Mouse (Mus musculus) midbrain, embryonic 11.5 days (tissue): ENCODE data around the gene Tlx2. TPM values are rescaled to one million over a fixed set of nuclear protein-coding genes. Genes with fewer than 3 reads are reported as not detected.

Experiments used
- ATAC-seq: fragments of 200-750 bp; cut with Nextera tagmentation; 2 replicates; pipeline ENCODE4 v1.8.0; 2017; ENCODE audit warnings: moderate TSS enrichment, moderate library complexity; ENCODE audit not compliant: low FRiP score
- DNase-seq: peaks from one replicate; pipeline ENCODE4 v3.0.0; 2015; ENCODE audit warnings: low spot score; ENCODE audit errors: missing footprints
- H3K27ac ChIP-seq: fragments of 300-500 bp; sonication (generic); 2 replicates; pipeline ENCODE4 v1.5.1; 2014; ENCODE audit warnings: low read depth, low read length
- H3K27me3 ChIP-seq: fragments of 300-500 bp; sonication (generic); 2 replicates; pipeline ENCODE4 v1.6.1; 2014; ENCODE audit warnings: mild to moderate bottlenecking, low read length, moderate library complexity, mixed read lengths; ENCODE audit not compliant: control insufficient read depth, insufficient read depth
- H3K36me3 ChIP-seq: fragments of 300-500 bp; sonication (generic); 2 replicates; pipeline ENCODE4 v1.6.1; 2014; ENCODE audit warnings: mild to moderate bottlenecking, low read length, moderate library complexity, mixed read lengths; ENCODE audit not compliant: control insufficient read depth, insufficient read depth
- H3K4me1 ChIP-seq: fragments of 300-500 bp; sonication (generic); 2 replicates; pipeline ENCODE4 v1.6.1; 2014; ENCODE audit warnings: low read length; ENCODE audit not compliant: control insufficient read depth, insufficient read depth
- H3K4me2 ChIP-seq: fragments of 300-500 bp; sonication (generic); 2 replicates; pipeline ENCODE4 v1.6.1; 2014; ENCODE audit warnings: mild to moderate bottlenecking, moderate library complexity
- H3K4me3 ChIP-seq: fragments of 300-500 bp; sonication (generic); 2 replicates; pipeline ENCODE4 v1.5.1; 2014; ENCODE audit warnings: low read depth, low read length
- H3K9ac ChIP-seq: fragments of 300-500 bp; sonication (generic); 2 replicates; pipeline ENCODE4 v1.6.1; 2014; ENCODE audit warnings: low read length
- H3K9me3 ChIP-seq: fragments of 300-500 bp; sonication (generic); 2 replicates; pipeline ENCODE4 v1.6.1; 2016; ENCODE audit warnings: low read length; ENCODE audit not compliant: control insufficient read depth
- WGBS: fragments of 180-500 bp; shearing (Covaris S2); extraction: QIAGEN DNeasy Blood & Tissue Kit; methylation state at CpG from one replicate; pipeline ENCODE4 v1.1.7; 2014; 5-methylcytosine and 5-hydroxymethylcytosine counted together
- polyA plus RNA-seq: library from polyadenylated mRNA; unstranded; fragments of >200 nt; fragmentation: Nextera tagmentation; extraction: Ambion mirVana; gene quantifications from 2 replicates; pipeline ENCODE4 v1.2.1, GENCODE M21; 2014

Gene Tlx2
- polyA plus RNA-seq, 1 experiment from 2014 or later: not detected

DNA sequence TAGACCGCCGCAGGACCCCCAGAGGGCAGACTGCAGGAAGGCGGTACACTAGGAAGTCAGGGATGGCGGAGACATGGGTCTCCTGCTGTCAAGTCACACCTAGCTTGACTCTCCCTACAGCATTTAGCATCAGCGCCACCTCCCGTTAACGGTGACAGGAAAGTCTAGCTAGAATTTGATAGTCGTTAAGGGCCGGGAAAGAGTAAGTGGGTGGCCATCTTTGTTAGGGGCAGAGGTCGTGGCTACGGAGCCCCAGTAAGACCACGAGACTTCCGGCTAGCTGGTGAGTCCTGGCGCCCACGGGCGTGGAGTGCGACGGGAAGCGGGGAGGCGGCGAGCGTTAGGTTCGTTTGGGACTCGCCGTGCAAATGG lies 31.2 kb upstream of the Tlx2 start, which contains the start of the genes Ccdc142 and Gm42688:
Ccdc142 (plus strand) TSS at position 286 of the 372 bp plus-strand sequence.
Gm42688 (plus strand) TSS at position 302 of the 372 bp plus-strand sequence.
- under 1% methylated on average over 25 of the region's 25 CpGs for WGBS
- Histone ChIP-seq H3K27ac (peak within 1 kb of the TSS; percentile 58), H3K36me3 (no peaks in the 10 kb centered on the region), H3K4me1 (peaks cover 13% of the 10 kb centered on the region), H3K27me3 (peaks cover 9% of the 10 kb centered on the region; the same call in 1 of the 2 replicates), H3K4me2 (peak within 1 kb of the TSS; percentile 99), H3K4me3 (peak within 1 kb of the TSS; percentile 72), H3K9ac (peak within 1 kb of the TSS; percentile 75), H3K9me3 (no peaks in the 10 kb centered on the region)
- DNase-seq (peak; percentile 96), ATAC-seq (peak; percentile 87)

DNA sequence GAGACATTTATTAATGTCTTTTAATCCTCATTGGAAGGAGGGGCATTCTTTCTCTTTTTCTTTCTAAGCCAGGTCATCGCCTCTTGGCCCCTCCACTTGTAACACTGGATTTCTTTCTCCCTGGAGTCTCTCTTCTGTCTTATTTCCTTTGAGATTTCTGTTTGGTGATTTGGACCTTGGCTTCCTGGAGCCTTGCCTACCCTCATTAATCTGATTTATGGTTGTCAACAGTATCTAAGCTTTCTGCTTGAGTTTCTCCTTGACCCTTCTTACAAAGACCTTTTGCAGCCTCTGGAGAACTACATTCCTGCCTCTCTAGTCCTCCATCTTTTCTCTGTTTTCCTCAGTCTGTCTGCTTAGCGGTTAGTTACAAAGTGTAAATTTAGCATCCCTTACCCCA lies 28.3 kb upstream of the Tlx2 start:
- H3K9ac ChIP-seq: no peak overlapping the region
- ATAC-seq: no peak
- H3K27me3 ChIP-seq: peaks cover 7% of the 10 kb centered on the region; the same call in 1 of the 2 replicates
- peaks cover 11% of the 10 kb centered on the region for H3K4me1 ChIP-seq
- no peaks in the 10 kb centered on the region for H3K9me3 ChIP-seq
- 69% methylated on average over 2 of the region's 2 CpGs for WGBS
- H3K4me2 ChIP-seq: no peak overlapping the region
- H3K4me3 ChIP-seq: no peak overlapping the region
- H3K27ac ChIP-seq: no peak overlapping the region
- DNase-seq: no peak
- H3K36me3 ChIP-seq: no peaks in the 10 kb centered on the region

DNA sequence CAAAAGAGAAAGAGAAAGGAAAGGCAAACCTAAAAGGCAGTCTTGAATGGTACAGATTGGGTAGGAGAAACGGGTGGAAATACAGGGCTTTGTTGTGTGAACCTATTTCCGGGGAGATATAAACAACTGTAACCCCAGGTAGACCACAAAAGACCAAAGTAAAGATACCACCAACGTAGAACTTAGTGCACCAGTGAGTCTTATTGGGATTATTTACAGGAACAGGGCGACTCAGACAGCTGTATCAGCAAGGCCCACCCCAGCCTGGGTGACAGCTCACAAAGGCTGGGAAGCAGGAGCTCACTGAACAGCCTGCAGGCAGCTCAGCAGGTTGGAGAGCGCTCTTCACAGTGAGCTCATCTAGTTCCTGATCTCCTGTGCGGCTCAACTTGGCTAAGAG lies 25.9 kb upstream of the Tlx2 start:
- H3K9me3 ChIP-seq: no peaks in the 10 kb centered on the region
- 42% methylated on average over 6 of the region's 6 CpGs for WGBS

DNA sequence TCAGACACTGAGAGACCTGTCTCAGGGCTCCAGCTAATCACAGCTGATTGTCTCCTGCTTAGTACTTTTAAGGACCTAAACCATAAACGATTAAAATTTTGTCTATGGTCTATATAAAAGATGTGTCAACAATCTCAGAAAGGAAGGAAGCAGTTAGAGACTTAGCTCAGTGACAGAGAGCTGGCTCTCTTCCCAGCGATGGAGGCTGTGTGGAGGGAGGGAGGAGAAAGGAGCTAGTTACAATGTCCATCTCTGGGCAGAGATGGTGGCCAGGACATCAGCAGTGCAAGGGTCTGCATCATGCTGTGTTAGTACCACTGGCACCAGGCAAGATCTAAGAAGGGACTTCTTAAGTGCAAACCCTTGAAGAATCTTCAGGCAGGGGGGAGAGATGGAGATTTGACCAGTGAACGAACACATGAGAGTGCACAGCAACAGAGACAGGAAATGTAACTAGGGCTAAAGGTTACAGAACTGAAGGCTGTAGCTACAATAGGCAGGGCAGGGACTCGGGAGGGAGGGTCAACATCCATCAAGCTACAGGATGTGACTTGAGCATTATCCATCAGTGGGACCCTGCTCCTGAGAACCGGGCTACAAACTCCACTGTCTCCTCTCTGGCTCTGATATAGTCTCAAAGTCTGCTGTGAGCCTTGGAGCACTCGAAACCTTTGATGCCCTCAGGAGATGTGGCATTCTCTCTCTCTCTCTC lies 22.5 kb upstream of the Tlx2 start:
- Histone ChIP-seq H3K4me2 (no peak overlapping the region), H3K9ac (no peak overlapping the region), H3K27ac (no peak overlapping the region), H3K36me3 (no peaks in the 10 kb centered on the region), H3K27me3 (peaks cover 19% of the 10 kb centered on the region), H3K4me3 (no peak overlapping the region), H3K9me3 (no peaks in the 10 kb centered on the region), H3K4me1 (0 out of 2 replicates have a peak, but pooled peaks cover 2% of the 10 kb centered on the region)
- DNase-seq (no peak), ATAC-seq (no peak)
- WGBS: 47% methylated on average over 6 of the region's 6 CpGs

More for the DNA sequence above, 25.9 kb upstream of the Tlx2 start:
- H3K4me1 ChIP-seq: no peaks in the 10 kb centered on the region
- H3K27me3 ChIP-seq: no peaks in the 10 kb centered on the region; the same call in 1 of the 2 replicates
- no peak overlapping the region for H3K9ac ChIP-seq
- no peak overlapping the region for H3K4me2 ChIP-seq
- H3K36me3 ChIP-seq: no peaks in the 10 kb centered on the region
- DNase-seq (no peak), ATAC-seq (no peak)
- no peak overlapping the region for H3K4me3 ChIP-seq
- no peak overlapping the region for H3K27ac ChIP-seq

GRCm38 (mm10) chr6:83087926-83088260 lies 17.8 kb upstream of the Tlx2 start:
- 2% methylated on average over 9 of the region's 9 CpGs for WGBS
- peak overlapping the region; percentile 30; the same call in 1 of the 2 replicates for H3K4me2 ChIP-seq
- no peak overlapping the region for H3K27ac ChIP-seq
- no peak overlapping the region for H3K9ac ChIP-seq
- ATAC-seq (no peak), DNase-seq (peak; percentile 94)
- no peaks in the 10 kb centered on the region for H3K36me3 ChIP-seq
- H3K4me1 ChIP-seq: 0 out of 2 replicates have a peak, but pooled peaks cover 3% of the 10 kb centered on the region
- no peaks in the 10 kb centered on the region for H3K9me3 ChIP-seq
- peak overlapping the region; percentile 11; the same call in 1 of the 2 replicates for H3K4me3 ChIP-seq
- H3K27me3 ChIP-seq: peaks cover 65% of the 10 kb centered on the region

DNA sequence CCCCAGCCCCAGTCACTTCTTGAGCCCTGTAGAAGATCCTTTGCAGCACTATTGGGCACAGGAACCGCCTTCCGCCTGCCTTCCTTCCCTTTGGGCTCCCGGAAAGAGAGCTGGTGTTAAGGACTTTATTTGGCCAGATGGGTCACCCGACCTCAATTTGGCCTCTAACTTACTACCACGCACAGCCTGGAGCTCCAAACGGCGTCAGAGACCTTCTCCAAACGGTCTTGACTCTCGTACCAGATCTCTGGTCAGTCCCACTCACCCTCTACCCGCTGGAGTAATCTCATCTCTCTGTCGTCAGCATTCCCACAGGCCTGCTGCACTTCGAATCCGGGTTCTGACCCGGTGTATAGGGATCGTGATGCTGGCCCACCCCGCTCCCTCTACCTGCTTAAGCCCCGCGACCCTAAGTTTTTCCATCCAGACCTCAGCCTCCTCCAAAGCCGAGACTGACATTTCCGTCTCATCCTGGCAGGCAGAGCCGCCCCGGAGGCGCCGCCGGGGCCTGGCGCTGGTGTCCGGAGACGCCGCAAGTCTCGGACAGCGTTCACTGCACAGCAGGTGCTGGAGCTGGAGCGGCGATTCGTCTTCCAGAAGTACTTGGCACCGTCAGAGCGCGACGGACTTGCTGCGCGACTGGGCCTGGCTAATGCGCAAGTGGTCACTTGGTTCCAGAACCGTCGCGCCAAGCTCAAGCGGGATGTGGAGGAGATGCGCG lies 17.3 kb upstream of the Tlx2 start:
- Histone ChIP-seq H3K36me3 (no peaks in the 10 kb centered on the region), H3K4me2 (peak overlapping the region; percentile 30), H3K27me3 (peaks cover 68% of the 10 kb centered on the region), H3K9me3 (no peaks in the 10 kb centered on the region), H3K9ac (no peak overlapping the region), H3K4me3 (peak overlapping the region; percentile 11; the same call in 1 of the 2 replicates), H3K27ac (no peak overlapping the region), H3K4me1 (0 out of 2 replicates have a peak, but pooled peaks cover 3% of the 10 kb centered on the region)
- DNase-seq (peak; percentile 85), ATAC-seq (no peak)
- WGBS: under 1% methylated on average over 47 of the region's 47 CpGs

DNA sequence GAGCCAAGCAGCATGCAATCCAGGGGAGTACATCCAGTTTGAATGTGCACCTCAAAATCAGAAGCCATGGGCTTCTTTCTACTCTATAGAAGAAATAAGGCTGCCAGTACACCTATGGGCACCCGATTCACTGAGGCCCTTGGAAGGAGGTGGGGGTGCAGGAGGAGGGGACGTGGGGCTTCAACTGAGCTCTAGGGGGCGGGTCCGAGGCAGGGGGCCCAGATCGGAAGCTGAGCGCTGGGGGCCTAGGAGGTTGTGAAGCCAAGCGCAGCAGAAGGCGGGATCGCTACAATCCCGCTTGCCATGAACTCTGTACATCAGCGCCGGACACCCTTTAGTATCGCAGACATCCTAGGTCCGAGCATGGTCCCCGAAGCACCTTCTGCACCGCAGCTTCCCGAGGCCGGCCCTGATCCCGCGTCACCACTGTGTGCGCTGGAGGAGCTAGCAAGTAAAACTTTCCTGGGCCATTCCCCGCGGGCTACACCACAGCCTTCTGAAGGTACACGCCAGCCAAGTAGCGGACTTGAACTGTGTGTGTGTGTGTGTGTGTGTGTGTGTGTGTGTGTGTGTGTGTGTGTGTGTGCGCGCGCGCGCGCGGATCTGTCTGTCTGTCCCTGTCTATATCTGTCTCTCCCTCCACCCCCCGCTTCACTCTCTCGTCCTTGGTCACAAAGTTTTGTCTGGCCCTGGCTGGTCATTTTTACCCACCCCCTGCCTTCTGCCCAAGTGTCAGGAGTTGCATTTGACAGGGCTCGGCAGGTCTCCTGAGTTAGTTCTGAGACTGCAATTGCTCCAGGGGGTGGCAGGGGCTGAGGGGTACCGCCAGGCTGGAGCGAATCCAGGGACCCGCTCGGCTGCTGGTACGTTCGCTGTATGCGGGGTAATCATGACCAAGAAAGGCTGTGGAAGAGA lies 16.3 kb upstream of the Tlx2 start, which contains the start of gene Lbx2:
Lbx2 (plus strand) TSS at position 247 of the 915 bp plus-strand sequence.
- no peak within 1 kb of the TSS for H3K9ac ChIP-seq
- H3K36me3 ChIP-seq: peaks cover 5% of the 10 kb centered on the region; the same call in 1 of the 2 replicates
- ATAC-seq (no peak), DNase-seq (peak; percentile 92)
- 0 out of 2 replicates have a peak, but pooled peaks cover 3% of the 10 kb centered on the region for H3K4me1 ChIP-seq
- peak within 1 kb of the TSS; percentile 20; the same call in 1 of the 2 replicates for H3K4me2 ChIP-seq
- no peaks in the 10 kb centered on the region for H3K9me3 ChIP-seq
- peaks cover 69% of the 10 kb centered on the region for H3K27me3 ChIP-seq
- H3K27ac ChIP-seq: no peak within 1 kb of the TSS
- no peak within 1 kb of the TSS for H3K4me3 ChIP-seq
- 3% methylated on average over 42 of the region's 42 CpGs for WGBS

DNA sequence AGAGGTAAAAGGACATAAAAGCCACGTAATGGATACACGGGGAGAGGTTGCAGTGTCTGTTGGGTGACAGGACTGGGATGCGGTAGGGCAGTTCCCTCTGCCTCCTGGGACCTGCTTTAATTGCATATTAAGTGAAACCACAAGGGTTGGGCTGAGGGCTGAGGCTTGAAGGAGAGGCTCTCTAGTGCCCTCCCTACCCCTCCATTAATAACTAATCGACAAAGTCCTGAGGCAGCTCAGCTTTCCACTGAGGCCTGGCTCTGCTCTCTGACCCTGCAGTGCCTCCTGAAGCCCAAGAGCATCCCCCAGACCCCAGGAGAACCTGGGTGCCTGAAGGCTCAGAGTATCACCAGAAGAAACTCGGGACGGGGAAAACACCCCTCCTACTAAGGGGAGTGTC lies 14.4 kb upstream of the Tlx2 start:
- H3K27me3 ChIP-seq: peaks cover 66% of the 10 kb centered on the region
- H3K9me3 ChIP-seq: no peaks in the 10 kb centered on the region
- H3K36me3 ChIP-seq: peaks cover 5% of the 10 kb centered on the region; the same call in 1 of the 2 replicates
- no peak overlapping the region for H3K4me3 ChIP-seq
- H3K27ac ChIP-seq: no peak overlapping the region
- no peak overlapping the region for H3K9ac ChIP-seq
- peaks cover 4% of the 10 kb centered on the region; the same call in 1 of the 2 replicates for H3K4me1 ChIP-seq
- WGBS: 5% methylated on average over 6 of the region's 6 CpGs
- no peak overlapping the region for H3K4me2 ChIP-seq
- DNase-seq (no peak), ATAC-seq (no peak)
